Mouse (Mus musculus) stomach, postnatal 0 days (tissue): ENCODE measurements around the gene Map7.

ENCODE experiments used
- CTCF ChIP-seq: IDR thresholded peaks from 2 replicates; pipeline ENCODE4 v1.5.1; 2016; ENCODE audit warnings: antibody characterized with exemption, low read depth, mild to moderate bottlenecking, moderate library complexity
- EP300 ChIP-seq: optimal IDR thresholded peaks from 2 replicates; pipeline ENCODE3; 2016; ENCODE audit warnings: antibody characterized with exemption

GRCm38 (mm10) chr10:20245082-20245481, 96.8 kb downstream of the Map7 start:
- TF ChIP-seq CTCF (no peak), EP300 (no peak)
